Mouse (Mus musculus): ENCODE results near the gene Slc35b3. TPM values are rescaled to one million over a fixed set of nuclear protein-coding genes. Genes with fewer than 3 reads are reported as not detected.

Gene Slc35b3
- polyA plus RNA-seq, 1 experiment from 2014 or later: 19.1 TPM

DNA sequence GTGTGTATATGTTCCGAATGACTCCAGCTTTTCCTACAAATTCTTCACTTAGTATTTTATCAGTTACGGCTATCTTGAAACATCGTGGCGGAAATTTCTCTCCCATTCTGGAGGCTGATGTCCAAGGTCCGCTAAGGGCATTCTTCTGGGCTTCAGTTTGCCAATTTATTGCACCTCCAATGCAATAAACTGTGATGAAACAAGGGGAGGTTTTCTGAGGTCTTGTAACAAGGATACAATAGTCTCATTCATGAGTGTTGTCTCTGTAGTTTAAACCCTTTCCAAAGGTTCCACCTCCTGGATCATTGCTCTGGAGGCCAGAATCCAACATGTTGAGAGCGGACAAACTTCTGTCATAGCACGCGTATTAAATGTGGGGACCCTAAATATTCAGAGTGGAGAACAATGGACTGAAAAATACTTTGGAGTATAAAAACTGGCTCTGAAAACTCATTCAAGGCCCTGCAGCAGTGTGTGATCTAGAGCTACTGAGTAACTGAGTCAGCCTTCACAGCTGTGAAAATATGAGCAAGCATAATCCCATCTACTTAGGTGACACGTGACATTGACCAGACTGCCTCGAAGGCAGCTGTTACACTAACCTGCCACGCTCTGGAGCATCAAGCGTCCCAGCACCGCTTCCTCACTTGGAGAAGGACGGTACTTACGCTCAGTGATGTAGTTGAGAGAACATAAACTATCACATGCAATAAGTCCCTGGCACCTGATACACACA, 30.7 kb downstream of the Slc35b3 start:
- H3K27ac ChIP-seq (ENCODE audit: low read depth): no peak overlapping the region
- TF ChIP-seq CTCF (IDR thresholded peaks at IDR 0.05; ENCODE audit: low read depth): no peak
- no peak for TF ChIP-seq EP300 (IDR thresholded peaks at IDR 0.05; ENCODE audit: low read depth)
- H3K4me3 ChIP-seq (ENCODE audit: low read depth, low read length): no peak overlapping the region
- 91% methylated on average over 15 of the region's 15 CpGs for WGBS (ENCODE audit: insufficient replicate concordance)
- no peak for DNase-seq
- no peak overlapping the region for H3K9ac ChIP-seq (replicated peaks)
- H3K4me2 ChIP-seq (ENCODE audit: low read depth, low read length): no peak overlapping the region
- ATAC-seq: no peak
- no peaks in the 10 kb centered on the region for H3K9me3 ChIP-seq (ENCODE audit: low read length)
- H3K27me3 ChIP-seq (ENCODE audit: insufficient read depth, low read length): no peaks in the 10 kb centered on the region
- peaks cover 16% of the 10 kb centered on the region for H3K36me3 ChIP-seq (replicated peaks; ENCODE audit: insufficient read depth, low read length)
- no peaks in the 10 kb centered on the region for H3K4me1 ChIP-seq (ENCODE audit: insufficient read depth)

DNA sequence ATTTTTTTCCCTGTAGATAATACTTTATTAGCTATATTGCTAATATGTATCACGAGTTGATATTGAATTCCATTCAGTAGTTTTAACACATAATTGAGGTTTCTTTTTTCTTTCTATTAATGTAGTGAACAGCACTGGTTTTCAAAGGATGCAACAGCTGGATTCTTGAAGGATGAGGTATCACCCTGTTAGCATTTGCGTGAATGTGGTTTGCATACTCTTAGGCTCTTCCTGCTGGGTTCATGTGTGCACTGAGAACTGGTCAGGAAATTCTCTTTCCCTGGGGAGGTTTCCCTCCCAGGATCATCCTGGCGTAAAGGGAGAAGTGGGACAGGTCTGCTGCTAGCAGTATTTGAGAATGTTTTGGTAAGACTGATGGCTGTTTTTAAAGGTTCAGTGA, 38.0 kb downstream of the Slc35b3 start:
- H3K4me3 ChIP-seq (ENCODE audit: low read depth, low read length): no peak overlapping the region
- H3K27me3 ChIP-seq (ENCODE audit: insufficient read depth, low read length): no peaks in the 10 kb centered on the region
- H3K9me3 ChIP-seq (ENCODE audit: low read length): no peaks in the 10 kb centered on the region
- no peaks in the 10 kb centered on the region for H3K36me3 ChIP-seq (replicated peaks; ENCODE audit: insufficient read depth, low read length)
- H3K9ac ChIP-seq (replicated peaks): no peak overlapping the region
- ATAC-seq: no peak
- H3K4me2 ChIP-seq (ENCODE audit: low read depth, low read length): no peak overlapping the region
- WGBS (ENCODE audit: insufficient replicate concordance): 61% methylated on average over 3 of the region's 3 CpGs
- H3K27ac ChIP-seq (ENCODE audit: low read depth): no peak overlapping the region
- no peak for DNase-seq
- TF ChIP-seq EP300 (IDR thresholded peaks at IDR 0.05; ENCODE audit: low read depth) (no peak), CTCF (IDR thresholded peaks at IDR 0.05; ENCODE audit: low read depth) (no peak)
- no peaks in the 10 kb centered on the region for H3K4me1 ChIP-seq (ENCODE audit: insufficient read depth)

DNA sequence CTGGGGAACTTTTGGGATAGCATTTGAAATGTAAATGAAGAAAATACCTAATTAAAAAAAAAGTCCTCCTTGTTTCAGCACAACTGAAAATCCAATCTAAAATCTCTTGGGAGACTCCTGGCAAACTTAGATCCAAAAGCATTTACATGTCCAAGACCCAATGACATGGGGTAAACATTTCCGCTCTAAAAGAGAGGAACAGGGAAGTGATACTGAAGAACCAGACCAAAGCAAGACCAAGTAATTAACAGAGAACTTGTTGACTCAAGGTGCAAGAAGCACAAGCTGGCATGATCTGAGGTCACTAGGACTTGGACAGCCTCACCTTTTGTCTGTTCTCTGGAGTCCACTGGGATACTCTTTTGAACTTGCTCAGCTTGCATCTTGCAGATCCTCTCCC, 39.4 kb downstream of the Slc35b3 start:
- Histone ChIP-seq H3K27me3 (ENCODE audit: insufficient read depth, low read length) (no peaks in the 10 kb centered on the region), H3K4me1 (ENCODE audit: insufficient read depth) (no peaks in the 10 kb centered on the region), H3K36me3 (replicated peaks; ENCODE audit: insufficient read depth, low read length) (no peaks in the 10 kb centered on the region), H3K27ac (ENCODE audit: low read depth) (no peak overlapping the region), H3K4me3 (ENCODE audit: low read depth, low read length) (no peak overlapping the region), H3K4me2 (ENCODE audit: low read depth, low read length) (no peak overlapping the region), H3K9ac (replicated peaks) (no peak overlapping the region), H3K9me3 (ENCODE audit: low read length) (peaks cover 2% of the 10 kb centered on the region; the same call in 1 of the 2 replicates)
- 93% methylated on average over 1 of the region's 1 CpGs for WGBS (ENCODE audit: insufficient replicate concordance)
- ATAC-seq (no peak), DNase-seq (no peak)
- TF ChIP-seq EP300 (IDR thresholded peaks at IDR 0.05; ENCODE audit: low read depth): no peak
- TF ChIP-seq CTCF (IDR thresholded peaks at IDR 0.05; ENCODE audit: low read depth): no peak

DNA sequence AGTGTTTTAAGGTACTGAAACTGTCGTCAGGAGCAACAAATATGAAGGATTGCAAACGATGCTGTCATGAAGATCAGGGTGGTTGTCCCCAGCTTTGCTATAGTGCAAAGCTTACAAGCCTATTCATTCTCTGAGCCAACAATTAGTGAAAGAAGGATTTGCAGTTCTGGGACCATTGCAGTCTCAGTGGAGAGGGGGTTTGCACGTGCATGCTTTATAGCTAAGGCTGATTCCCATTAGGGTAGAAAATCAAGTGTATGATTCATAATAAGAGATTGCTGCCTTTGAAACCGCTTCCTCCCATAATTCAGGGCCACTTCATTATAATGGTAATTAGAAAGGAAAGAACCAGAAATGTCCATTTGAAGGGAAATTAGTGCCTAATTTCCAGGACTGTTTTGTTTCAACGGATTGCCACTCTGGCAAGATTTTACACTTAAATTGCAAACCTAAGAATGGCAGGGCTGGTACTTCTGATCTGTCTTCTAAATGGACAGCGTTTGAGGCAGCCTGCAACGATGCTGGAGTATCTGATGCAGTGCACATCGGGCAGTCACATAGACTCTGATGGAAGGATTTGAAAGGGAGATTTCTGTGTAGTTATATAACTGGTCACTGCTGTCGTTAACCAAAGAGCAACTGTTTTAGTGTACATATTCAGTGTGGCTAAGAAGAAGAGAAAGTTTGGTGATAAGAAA, 42.3 kb downstream of the Slc35b3 start:
- no peak for DNase-seq
- H3K9me3 ChIP-seq (ENCODE audit: low read length): peaks cover 3% of the 10 kb centered on the region; the same call in 1 of the 2 replicates
- no peaks in the 10 kb centered on the region for H3K36me3 ChIP-seq (replicated peaks; ENCODE audit: insufficient read depth, low read length)
- whole genome bisulfite sequencing (ENCODE audit: insufficient replicate concordance): 76% methylated on average over 9 of the region's 9 CpGs
- no peak for ATAC-seq
- no peak overlapping the region for H3K9ac ChIP-seq (replicated peaks)
- TF ChIP-seq EP300 (IDR thresholded peaks at IDR 0.05; ENCODE audit: low read depth) (no peak), CTCF (IDR thresholded peaks at IDR 0.05; ENCODE audit: low read depth) (no peak)
- H3K27ac ChIP-seq (ENCODE audit: low read depth): no peak overlapping the region
- no peak overlapping the region for H3K4me2 ChIP-seq (ENCODE audit: low read depth, low read length)
- no peaks in the 10 kb centered on the region for H3K4me1 ChIP-seq (ENCODE audit: insufficient read depth)
- no peak overlapping the region for H3K4me3 ChIP-seq (ENCODE audit: low read depth, low read length)
- H3K27me3 ChIP-seq (ENCODE audit: insufficient read depth, low read length): no peaks in the 10 kb centered on the region

DNA sequence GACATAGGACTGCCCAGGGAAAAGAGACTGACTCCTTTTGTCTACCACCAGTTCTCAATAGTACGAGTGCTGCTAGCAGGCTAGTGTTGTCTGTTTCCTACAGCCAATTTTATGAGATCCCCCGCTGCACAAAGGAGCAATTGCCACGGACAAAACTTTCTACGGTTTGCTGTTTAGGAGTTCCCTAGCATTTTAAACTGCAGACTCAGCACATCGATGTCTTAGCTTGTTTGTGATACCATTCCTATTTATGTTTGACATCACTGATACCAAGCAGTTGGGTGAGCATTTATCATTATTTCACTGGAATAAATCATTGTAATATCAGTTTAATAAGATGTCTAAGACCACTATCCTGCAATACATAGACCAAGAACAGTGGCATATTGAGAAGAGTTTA, 43.1 kb downstream of the Slc35b3 start:
- no peaks in the 10 kb centered on the region for H3K36me3 ChIP-seq (replicated peaks; ENCODE audit: insufficient read depth, low read length)
- no peaks in the 10 kb centered on the region for H3K27me3 ChIP-seq (ENCODE audit: insufficient read depth, low read length)
- no peak overlapping the region for H3K4me2 ChIP-seq (ENCODE audit: low read depth, low read length)
- DNase-seq (no peak), ATAC-seq (no peak)
- H3K4me3 ChIP-seq (ENCODE audit: low read depth, low read length): no peak overlapping the region
- H3K4me1 ChIP-seq (ENCODE audit: insufficient read depth): no peaks in the 10 kb centered on the region
- peaks cover 3% of the 10 kb centered on the region; the same call in 1 of the 2 replicates for H3K9me3 ChIP-seq (ENCODE audit: low read length)
- H3K27ac ChIP-seq (ENCODE audit: low read depth): no peak overlapping the region
- WGBS (ENCODE audit: insufficient replicate concordance): 83% methylated on average over 5 of the region's 5 CpGs
- TF ChIP-seq CTCF (IDR thresholded peaks at IDR 0.05; ENCODE audit: low read depth) (no peak), EP300 (IDR thresholded peaks at IDR 0.05; ENCODE audit: low read depth) (no peak)
- H3K9ac ChIP-seq (replicated peaks): no peak overlapping the region

DNA sequence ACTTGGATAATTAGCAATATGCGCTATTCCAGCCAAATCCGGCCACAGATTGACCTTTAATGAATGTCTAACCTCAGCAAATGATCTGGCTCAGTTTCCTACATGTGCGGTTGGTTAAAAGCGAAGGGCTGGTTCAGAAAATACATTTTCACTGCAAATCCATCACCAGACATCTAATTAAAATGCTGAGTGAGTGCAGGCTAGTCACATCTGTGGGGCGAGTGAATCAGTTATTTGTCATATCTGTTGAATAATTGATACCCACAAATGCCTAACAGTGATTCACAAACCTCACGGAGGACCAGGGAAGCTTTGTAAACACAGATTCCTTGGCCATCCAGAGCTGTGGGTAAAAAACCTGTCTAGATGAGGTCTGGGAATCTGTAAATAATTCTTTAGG, 45.9 kb downstream of the Slc35b3 start:
- Histone ChIP-seq H3K4me1 (ENCODE audit: insufficient read depth) (no peaks in the 10 kb centered on the region), H3K27ac (ENCODE audit: low read depth) (no peak overlapping the region), H3K4me2 (ENCODE audit: low read depth, low read length) (no peak overlapping the region), H3K9me3 (ENCODE audit: low read length) (peaks cover 3% of the 10 kb centered on the region; the same call in 1 of the 2 replicates), H3K27me3 (ENCODE audit: insufficient read depth, low read length) (no peaks in the 10 kb centered on the region), H3K9ac (replicated peaks) (no peak overlapping the region), H3K36me3 (replicated peaks; ENCODE audit: insufficient read depth, low read length) (no peaks in the 10 kb centered on the region), H3K4me3 (ENCODE audit: low read depth, low read length) (no peak overlapping the region)
- TF ChIP-seq EP300 (IDR thresholded peaks at IDR 0.05; ENCODE audit: low read depth): no peak
- TF ChIP-seq CTCF (IDR thresholded peaks at IDR 0.05; ENCODE audit: low read depth): no peak
- WGBS (ENCODE audit: insufficient replicate concordance): 82% methylated on average over 6 of the region's 6 CpGs
- DNase-seq (no peak), ATAC-seq (no peak)

Data from liver, postnatal 0 days (tissue).